Mouse (Mus musculus) forebrain, embryonic 10.5 days (tissue): ENCODE data around the gene Ammecr1. TPM values are rescaled to one million over a fixed set of nuclear protein-coding genes. Genes with fewer than 3 reads are reported as not detected.

ENCODE experiments used
- DNase-seq: peaks from one replicate; pipeline ENCODE4 v3.0.0-alpha.2; 2017; ENCODE audit warnings: low spot score; ENCODE audit errors: extremely low spot score
- H3K27ac ChIP-seq: fragments of 300-500 bp; sonication (generic); 2 replicates; pipeline ENCODE4 v1.5.1; 2016; ENCODE audit warnings: mild to moderate bottlenecking
- H3K27me3 ChIP-seq: fragments of 300-500 bp; sonication (generic); 2 replicates; pipeline ENCODE4 v1.6.1; 2016; ENCODE audit warnings: mild to moderate bottlenecking; ENCODE audit not compliant: poor library complexity, severe bottlenecking
- H3K36me3 ChIP-seq: fragments of 300-500 bp; sonication (generic); replicated peaks from 2 replicates; pipeline ENCODE4 v1.6.1; 2016; ENCODE audit warnings: mild to moderate bottlenecking, moderate library complexity
- H3K4me1 ChIP-seq: fragments of 300-500 bp; sonication (generic); 2 replicates; pipeline ENCODE4 v1.6.1; 2016
- H3K4me3 ChIP-seq: fragments of 300-500 bp; sonication (generic); 2 replicates; pipeline ENCODE4 v1.5.1; 2016; ENCODE audit warnings: mild to moderate bottlenecking, moderate library complexity
- H3K9me3 ChIP-seq: fragments of 300-500 bp; sonication (generic); 2 replicates; pipeline ENCODE4 v1.6.1; 2016; ENCODE audit warnings: mild to moderate bottlenecking, moderate library complexity
- WGBS: fragments of 180-500 bp; shearing (Covaris S2); methylation state at CpG from one replicate; pipeline ENCODE4 v1.1.7; 2016; 5-methylcytosine and 5-hydroxymethylcytosine counted together
- polyA plus RNA-seq: library from polyadenylated mRNA; unstranded; fragments of >200 nt; fragmentation: Nextera tagmentation; extraction: Ambion mirVana; gene quantifications from 2 replicates; pipeline ENCODE4 v1.2.1, GENCODE M21; 2016

Gene Ammecr1
- polyA plus RNA-seq, 1 experiment from 2014 or later: 8.8 TPM

GRCm38 (mm10) chrX:142836399-142836798 lies 130.1 kb downstream of the Ammecr1 start:
- H3K9me3 ChIP-seq: no peaks in the 10 kb centered on the region
- DNase-seq: no peak
- 93% methylated on average over 7 of the region's 7 CpGs for WGBS
- H3K36me3 ChIP-seq: peaks cover 26% of the 10 kb centered on the region
- H3K4me3 ChIP-seq: no peak overlapping the region
- peaks cover 97% of the 10 kb centered on the region for H3K27me3 ChIP-seq
- H3K27ac ChIP-seq: no peak overlapping the region
- H3K4me1 ChIP-seq: peaks cover 4% of the 10 kb centered on the region; the same call in 1 of the 2 replicates

- H3K27ac ChIP-seq: no peak overlapping the region
- DNase-seq: no peak
- no peaks in the 10 kb centered on the region for H3K9me3 ChIP-seq
- peaks cover 99% of the 10 kb centered on the region for H3K27me3 ChIP-seq
- 91% methylated on average over 6 of the region's 6 CpGs for WGBS
- peaks cover 4% of the 10 kb centered on the region; the same call in 1 of the 2 replicates for H3K4me1 ChIP-seq
- H3K4me3 ChIP-seq: no peak overlapping the region
- peaks cover 26% of the 10 kb centered on the region for H3K36me3 ChIP-seq
These were observed 131.7 kb downstream of the Ammecr1 start for GRCm38 (mm10) chrX:142834807-142835206.

DNA sequence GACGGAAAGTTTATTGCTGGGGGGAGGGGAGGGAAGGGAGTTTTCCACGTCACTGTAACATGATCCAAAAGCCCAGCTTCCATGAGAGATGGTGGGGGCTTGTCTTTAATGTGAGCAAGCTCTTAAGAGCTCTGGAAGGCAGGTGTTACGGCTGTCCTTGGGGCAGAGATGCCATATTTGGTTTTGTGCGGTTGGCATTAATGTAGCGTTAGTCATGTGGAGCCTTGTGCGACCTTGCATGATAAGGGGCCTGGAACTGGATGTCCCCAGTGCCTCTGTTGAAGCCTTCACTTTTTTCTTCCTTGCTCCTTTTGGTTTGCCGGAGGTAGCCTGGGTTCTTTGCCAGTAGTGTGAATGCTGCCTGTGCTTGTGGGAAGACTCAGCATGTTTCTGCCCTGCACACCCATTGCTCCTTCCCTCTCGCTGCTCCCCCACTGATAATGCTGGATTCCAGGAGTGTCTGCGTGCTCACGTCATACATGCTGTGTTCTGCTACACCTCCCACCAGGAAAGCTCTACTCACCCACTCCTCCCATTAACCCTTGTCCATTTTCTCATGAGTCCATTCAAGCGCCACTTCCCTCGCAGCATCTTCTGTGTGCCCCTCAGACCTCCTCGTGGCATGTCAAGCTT lies 133.2 kb downstream of the Ammecr1 start:
- Histone ChIP-seq H3K4me3 (no peak overlapping the region), H3K9me3 (no peaks in the 10 kb centered on the region), H3K4me1 (peaks cover 9% of the 10 kb centered on the region), H3K27ac (no peak overlapping the region), H3K27me3 (peaks cover 94% of the 10 kb centered on the region), H3K36me3 (peaks cover 26% of the 10 kb centered on the region)
- no peak for DNase-seq
- WGBS: 85% methylated on average over 13 of the region's 13 CpGs

- H3K27me3 ChIP-seq: peaks cover 93% of the 10 kb centered on the region
- no peaks in the 10 kb centered on the region for H3K9me3 ChIP-seq
- H3K4me1 ChIP-seq: peaks cover 12% of the 10 kb centered on the region
- no peak overlapping the region for H3K27ac ChIP-seq
- H3K36me3 ChIP-seq: peaks cover 26% of the 10 kb centered on the region
- WGBS: 87% methylated on average over 3 of the region's 3 CpGs
- DNase-seq: no peak
- H3K4me3 ChIP-seq: no peak overlapping the region
These were observed 134.3 kb downstream of the Ammecr1 start for GRCm38 (mm10) chrX:142832221-142832620.

DNA sequence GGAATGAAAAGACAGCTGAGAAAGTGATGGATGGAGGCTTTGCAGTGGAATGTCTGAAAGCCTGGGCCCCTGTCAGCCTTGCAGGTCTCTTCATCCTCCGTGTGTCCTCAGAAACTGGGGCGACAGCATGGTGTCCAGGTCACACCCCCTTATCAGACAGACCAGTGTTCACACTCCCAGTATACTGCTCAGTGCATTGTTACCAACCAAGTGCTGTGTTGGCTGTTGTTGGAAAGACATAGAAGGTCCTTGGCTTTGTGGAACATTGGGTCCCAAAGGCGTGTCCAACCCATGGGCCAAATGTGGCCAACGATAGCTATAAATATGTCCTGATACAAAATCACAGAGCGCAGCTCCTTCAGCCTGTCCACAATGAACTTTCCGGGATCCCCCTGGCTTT lies 136.0 kb downstream of the Ammecr1 start:
- WGBS: 94% methylated on average over 6 of the region's 6 CpGs
- no peak overlapping the region for H3K4me3 ChIP-seq

DNA sequence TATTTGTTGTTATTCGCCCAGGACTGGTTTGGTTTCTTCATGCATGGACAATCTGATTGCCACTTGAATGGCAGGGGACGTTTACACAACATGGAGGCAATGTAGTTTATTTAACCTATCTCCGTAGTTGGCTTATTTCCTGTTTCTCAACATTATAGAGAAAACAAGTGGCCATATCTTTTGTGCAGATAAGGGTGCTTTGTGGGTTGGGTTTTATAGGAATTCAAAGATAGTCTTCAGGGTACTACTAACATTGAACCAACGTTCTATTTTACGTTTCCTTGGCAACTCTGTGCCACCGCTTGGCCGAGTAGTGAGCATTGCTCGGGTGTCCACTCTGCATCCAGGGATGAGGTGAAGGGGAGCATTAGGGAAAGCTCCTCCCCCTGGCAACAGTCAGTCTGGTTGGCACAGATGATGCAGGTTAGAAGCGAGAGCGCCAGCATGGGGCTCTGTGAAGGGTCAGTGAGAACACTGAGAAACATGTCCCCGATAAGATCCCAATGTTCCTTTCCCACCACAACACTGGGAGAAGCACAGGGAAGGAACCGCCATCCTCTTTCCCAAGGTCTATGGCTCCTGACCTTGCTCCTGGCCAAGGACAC lies 136.6 kb downstream of the Ammecr1 start:
- H3K27me3 ChIP-seq: peaks cover 89% of the 10 kb centered on the region
- 91% methylated on average over 12 of the region's 12 CpGs for WGBS
- no peak overlapping the region for H3K4me3 ChIP-seq
- H3K9me3 ChIP-seq: no peaks in the 10 kb centered on the region
- H3K27ac ChIP-seq: no peak overlapping the region
- peaks cover 13% of the 10 kb centered on the region for H3K36me3 ChIP-seq
- no peak for DNase-seq
- peaks cover 12% of the 10 kb centered on the region for H3K4me1 ChIP-seq

More for the DNA sequence above, 136.0 kb downstream of the Ammecr1 start:
- Histone ChIP-seq H3K9me3 (no peaks in the 10 kb centered on the region), H3K36me3 (peaks cover 17% of the 10 kb centered on the region), H3K4me1 (peaks cover 12% of the 10 kb centered on the region), H3K27ac (no peak overlapping the region), H3K27me3 (peaks cover 93% of the 10 kb centered on the region)
- no peak for DNase-seq

DNA sequence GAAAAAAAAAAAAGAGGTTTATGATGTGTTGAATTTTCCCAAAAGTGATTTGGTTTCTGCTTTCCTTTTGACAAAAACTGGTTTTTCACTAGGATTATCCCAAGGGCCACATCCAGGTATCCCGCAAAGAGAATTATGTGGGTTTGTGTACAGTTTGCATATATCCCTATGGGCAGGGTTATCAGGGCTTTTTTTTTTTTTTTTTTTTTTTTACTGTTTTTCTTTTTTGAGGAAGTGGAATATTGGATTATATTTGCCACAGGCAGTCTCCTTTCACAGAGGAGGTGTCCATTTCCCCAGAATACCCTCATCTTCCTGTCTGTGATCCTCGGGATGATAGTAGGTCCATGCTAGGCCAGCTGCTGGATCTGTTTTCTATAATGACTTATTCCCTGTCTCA lies 137.3 kb downstream of the Ammecr1 start:
- H3K27me3 ChIP-seq: peaks cover 83% of the 10 kb centered on the region
- H3K27ac ChIP-seq: no peak overlapping the region
- no peaks in the 10 kb centered on the region for H3K9me3 ChIP-seq
- no peak overlapping the region for H3K4me3 ChIP-seq
- peaks cover 7% of the 10 kb centered on the region; the same call in 1 of the 2 replicates for H3K36me3 ChIP-seq
- no peak for DNase-seq
- 95% methylated on average over 2 of the region's 2 CpGs for WGBS
- H3K4me1 ChIP-seq: peaks cover 12% of the 10 kb centered on the region

DNA sequence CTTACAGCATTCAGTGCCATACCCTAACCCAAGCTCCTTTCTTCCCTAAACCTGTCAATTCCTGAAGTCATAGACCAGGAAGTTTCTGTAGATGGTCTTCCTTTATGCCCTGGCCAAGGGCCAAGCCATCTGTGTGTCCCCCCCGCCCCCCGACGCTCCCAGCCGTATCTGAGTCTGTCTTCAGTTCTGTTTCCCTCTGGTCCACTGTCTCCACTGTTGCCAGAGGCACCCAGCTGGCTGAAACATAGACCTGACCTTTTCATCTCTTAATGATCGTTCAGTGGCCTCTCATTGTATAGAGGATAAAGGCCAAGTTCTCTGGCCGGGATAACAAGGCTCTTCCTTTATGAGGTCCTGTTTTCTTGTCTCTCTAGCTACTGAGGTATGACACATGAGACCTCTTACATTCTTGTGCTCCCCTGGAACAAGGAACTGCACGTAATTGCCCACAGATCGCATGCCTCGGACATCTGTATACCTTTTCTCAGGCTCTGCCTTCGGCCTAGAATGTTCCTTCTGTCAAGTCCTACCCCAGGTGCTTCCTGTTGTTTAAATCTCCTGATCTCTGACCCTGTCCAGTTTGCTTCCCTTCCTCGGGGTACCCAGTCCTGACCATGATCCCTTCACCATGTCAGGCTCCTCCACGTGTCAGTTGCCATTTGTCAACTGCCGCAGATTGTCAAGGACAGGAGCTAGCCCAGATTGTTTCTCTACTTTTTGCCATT lies 138.2 kb downstream of the Ammecr1 start:
- DNase-seq: no peak
- H3K27me3 ChIP-seq: peaks cover 84% of the 10 kb centered on the region

GRCm38 (mm10) chrX:142827644-142828043 lies 138.9 kb downstream of the Ammecr1 start:
- peaks cover 19% of the 10 kb centered on the region for H3K4me1 ChIP-seq
- DNase-seq: no peak
- WGBS: 76% methylated on average over 1 of the region's 1 CpGs
- no peak overlapping the region for H3K27ac ChIP-seq
- no peak overlapping the region for H3K4me3 ChIP-seq
- peaks cover 84% of the 10 kb centered on the region for H3K27me3 ChIP-seq
- H3K36me3 ChIP-seq: no peaks in the 10 kb centered on the region
- no peaks in the 10 kb centered on the region for H3K9me3 ChIP-seq

More for the DNA sequence above, 138.2 kb downstream of the Ammecr1 start:
- Histone ChIP-seq H3K36me3 (no peaks in the 10 kb centered on the region), H3K9me3 (no peaks in the 10 kb centered on the region), H3K27ac (no peak overlapping the region), H3K4me1 (peaks cover 16% of the 10 kb centered on the region), H3K4me3 (no peak overlapping the region)
- WGBS: 64% methylated on average over 13 of the region's 13 CpGs

DNA sequence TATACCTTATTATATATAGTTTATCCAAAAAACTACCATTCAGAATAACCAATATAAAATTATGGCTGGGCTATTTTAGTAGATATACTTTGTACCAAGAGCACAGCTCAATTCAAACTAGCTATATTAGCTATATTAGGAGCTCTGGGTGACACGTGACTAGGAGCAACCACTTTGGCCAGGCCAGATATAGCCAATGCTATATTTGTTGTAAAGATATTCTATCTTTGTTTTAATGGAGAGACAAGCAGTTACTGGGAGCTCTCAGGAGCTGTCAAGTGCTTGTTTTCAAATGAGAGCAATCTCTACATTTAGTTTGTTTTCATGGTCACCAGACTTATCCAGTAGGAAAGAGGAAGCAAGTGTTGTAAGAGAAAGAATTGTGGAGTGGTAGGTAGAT lies 141.2 kb downstream of the Ammecr1 start:
- Histone ChIP-seq H3K27me3 (peaks cover 66% of the 10 kb centered on the region), H3K4me3 (no peak overlapping the region), H3K9me3 (no peaks in the 10 kb centered on the region), H3K27ac (no peak overlapping the region), H3K36me3 (no peaks in the 10 kb centered on the region), H3K4me1 (peaks cover 19% of the 10 kb centered on the region)
- 77% methylated on average over 1 of the region's 1 CpGs for WGBS
- DNase-seq: no peak

DNA sequence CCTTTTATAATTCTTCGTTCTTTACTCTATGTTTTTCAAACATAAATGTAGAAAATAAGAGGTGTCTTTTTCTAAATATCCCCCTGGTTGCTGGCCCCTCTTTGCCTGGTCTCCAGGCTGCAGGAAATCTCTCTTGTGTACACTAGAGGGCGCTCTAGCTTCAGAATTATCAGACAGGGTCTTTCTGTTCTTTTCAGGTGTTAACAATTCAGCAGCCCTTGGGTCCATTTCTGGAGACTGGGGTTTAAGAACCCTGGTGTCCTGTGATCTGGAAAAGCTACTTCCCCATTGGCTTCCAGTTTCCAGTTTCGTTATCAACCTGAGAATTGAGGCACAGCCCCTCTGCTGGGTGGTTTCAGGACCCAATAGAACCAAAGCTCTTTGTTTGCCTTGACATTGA lies 144.7 kb downstream of the Ammecr1 start:
- Histone ChIP-seq H3K9me3 (no peaks in the 10 kb centered on the region), H3K4me3 (no peak overlapping the region), H3K36me3 (no peaks in the 10 kb centered on the region), H3K27ac (no peak overlapping the region), H3K27me3 (peaks cover 38% of the 10 kb centered on the region), H3K4me1 (peaks cover 18% of the 10 kb centered on the region)
- WGBS: 29% methylated on average over 3 of the region's 3 CpGs
- DNase-seq: peak; percentile 29

DNA sequence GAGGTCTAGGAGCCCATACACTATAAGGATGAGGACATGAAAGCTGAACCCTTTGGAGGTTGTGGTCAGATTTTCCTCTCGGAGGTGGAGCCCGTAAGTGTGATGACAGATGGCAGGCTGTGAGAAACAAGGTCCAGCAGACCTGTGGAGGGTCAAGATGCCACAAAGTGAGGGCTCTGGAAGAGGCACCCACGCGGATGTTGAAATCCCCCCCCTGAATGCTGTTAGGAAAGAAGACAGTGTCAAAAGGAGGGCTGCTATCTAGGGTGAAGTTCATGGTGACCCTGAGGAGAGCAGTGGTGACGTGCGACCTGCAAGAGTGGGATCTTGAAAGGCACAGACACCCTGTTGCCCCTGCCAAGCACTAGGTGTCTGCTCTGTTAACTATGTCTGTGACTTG lies 145.3 kb downstream of the Ammecr1 start:
- 79% methylated on average over 6 of the region's 6 CpGs for WGBS
- peaks cover 32% of the 10 kb centered on the region for H3K27me3 ChIP-seq
- H3K4me3 ChIP-seq: no peak overlapping the region
- no peak for DNase-seq
- H3K4me1 ChIP-seq: peaks cover 18% of the 10 kb centered on the region
- no peak overlapping the region for H3K27ac ChIP-seq
- H3K9me3 ChIP-seq: no peaks in the 10 kb centered on the region
- no peaks in the 10 kb centered on the region for H3K36me3 ChIP-seq
